Mouse (Mus musculus): ENCODE measurements around the gene Ufsp2.

DNA sequence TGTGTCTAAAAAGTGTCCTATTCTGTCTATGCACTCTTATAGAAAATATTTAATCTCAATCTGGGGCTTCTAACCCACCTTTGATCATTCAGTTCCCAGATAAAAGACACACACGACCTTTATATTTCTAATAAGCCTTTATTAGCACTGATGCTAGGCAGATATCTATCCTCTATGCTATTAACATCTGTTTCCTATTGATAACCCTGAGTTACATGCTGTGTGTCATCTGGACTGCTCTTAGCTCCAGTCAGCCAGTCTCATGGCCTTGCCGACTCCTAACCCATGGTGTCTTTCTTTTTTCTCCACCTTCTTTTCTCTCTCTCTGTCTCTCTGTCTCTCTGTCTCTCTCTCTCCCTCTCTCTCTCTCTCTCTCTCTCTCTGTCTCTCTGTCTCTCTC is 12.9 kb downstream of the Ufsp2 start:
- TF ChIP-seq TAL1 (IDR thresholded peaks at IDR 0.05; ENCODE audit: low read length) = 0 out of 3 replicates have a peak, but pooled peaks have one; percentile 13
- TF ChIP-seq GATA1 (IDR thresholded peaks at IDR 0.05; ENCODE audit: low read length) = no peak
